Mouse (Mus musculus): ENCODE results near the gene Ehhadh. TPM values are rescaled to one million over a fixed set of nuclear protein-coding genes. Genes with fewer than 3 reads are reported as not detected.

Gene Ehhadh
- total and polyA plus RNA-seq, 3 experiments, result 0.93 to 2.9 (median 1.1) TPM

GRCm38 (mm10) chr16:21727421-21727820, 60.2 kb downstream of the Ehhadh start:
- dilution Hi-C loops (cut with MboI; ENCODE audit: extremely low pct_ligation_motif_present, extremely low pct_unique_long_range_greater_than_20kb, low sequenced_read_pairs), result no loop called here
- Histone ChIP-seq H3K4me3 (replicated peaks in 1 of 3; ENCODE audit: low read depth in 2 of 3, low read length in 2 of 3, poor library complexity in 1 of 3) (no peak overlapping the region), H3K9me3 (replicated peaks; ENCODE audit: low read length) (peaks cover 3% of the 10 kb centered on the region), H3K4me1 (ENCODE audit: control insufficient read depth in 1 of 2, insufficient read depth in 2 of 2) (peaks cover 3 to 13% of the 10 kb centered on the region in 2 experiments; a peak in 2 of 4 replicates), H3K27ac (ENCODE audit: insufficient read depth, low read depth) (no peak overlapping the region), H3K79me2 (replicated peaks; ENCODE audit: control insufficient read depth, extremely low read depth, insufficient read depth, poor library complexity, severe bottlenecking) (no peaks in the 10 kb centered on the region), H3K4me2 (ENCODE audit: insufficient read depth, low read depth, poor library complexity, severe bottlenecking) (no peak overlapping the region), H3K36me3 (replicated peaks in 1 of 2; ENCODE audit: control insufficient read depth in 1 of 2, insufficient read depth in 1 of 2, low read length in 1 of 2) (no peaks in the 10 kb centered on the region), H3K9ac (ENCODE audit: insufficient read depth, low read depth) (no peak overlapping the region), H3K27me3 (replicated peaks) (no peaks in the 10 kb centered on the region)
- in situ Hi-C loops (cut with MboI; ENCODE audit: low pct_ligation_motif_present, low pct_unique_long_range_greater_than_20kb, low sequenced_read_pairs), result no loop called here
- DNase-seq (ENCODE audit: extremely low read depth), result no peak
- TF ChIP-seq HCFC1 (IDR thresholded peaks at IDR 0.05; ENCODE audit: low read depth, low read length) (no peak), MXI1 (IDR thresholded peaks at IDR 0.05; ENCODE audit: low read depth, low read length) (no peak), USF1 (IDR thresholded peaks at IDR 0.05; ENCODE audit: low read depth, low read length) (no peak), SMC3 (IDR thresholded peaks at IDR 0.05; ENCODE audit: low read depth, low read length) (no peak)

- no peak for DNase-seq (ENCODE audit: extremely low read depth)
- Histone ChIP-seq H3K4me1 (ENCODE audit: control insufficient read depth in 1 of 2, insufficient read depth in 2 of 2) (peaks cover 6 to 35% of the 10 kb centered on the region in 2 experiments; a peak in 3 of 4 replicates), H3K4me2 (ENCODE audit: insufficient read depth, low read depth, poor library complexity, severe bottlenecking) (no peak overlapping the region), H3K36me3 (replicated peaks in 1 of 2; ENCODE audit: control insufficient read depth in 1 of 2, insufficient read depth in 1 of 2, low read length in 1 of 2) (no peaks in the 10 kb centered on the region), H3K27me3 (replicated peaks) (no peaks in the 10 kb centered on the region), H3K79me2 (replicated peaks; ENCODE audit: control insufficient read depth, extremely low read depth, insufficient read depth, poor library complexity, severe bottlenecking) (no peaks in the 10 kb centered on the region), H3K9ac (ENCODE audit: insufficient read depth, low read depth) (no peak overlapping the region), H3K4me3 (replicated peaks in 1 of 3; ENCODE audit: low read depth in 2 of 3, low read length in 2 of 3, poor library complexity in 1 of 3) (no peak overlapping the region), H3K27ac (ENCODE audit: insufficient read depth, low read depth) (no peak overlapping the region), H3K9me3 (replicated peaks; ENCODE audit: low read length) (peaks cover 3% of the 10 kb centered on the region)
- TF ChIP-seq JUN (IDR thresholded peaks at IDR 0.05; ENCODE audit: insufficient read depth, low read depth, low read length) (no peak), POLR2A (IDR thresholded peaks at IDR 0.05; ENCODE audit: low read depth, low read length) (no peak), SMC3 (IDR thresholded peaks at IDR 0.05; ENCODE audit: low read depth, low read length) (no peak), JUND (conservative IDR thresholded peaks at IDR 0.05; ENCODE audit: low read depth, low read length) (no peak), ELF1 (IDR thresholded peaks at IDR 0.05; ENCODE audit: low read depth, low read length) (no peak), MYC (IDR thresholded peaks at IDR 0.05; ENCODE audit: low read depth, low read length) (no peak), HCFC1 (IDR thresholded peaks at IDR 0.05; ENCODE audit: low read depth, low read length) (no peak), CTCF (conservative IDR thresholded peaks at IDR 0.05 in 1 of 2, IDR thresholded peaks at IDR 0.05 in 1 of 2; ENCODE audit: low read depth in 2 of 2, low read length in 2 of 2) (no peak), MXI1 (IDR thresholded peaks at IDR 0.05; ENCODE audit: low read depth, low read length) (no peak), E2F4 (IDR thresholded peaks at IDR 0.05; ENCODE audit: insufficient replicate concordance, low read depth, low read length) (no peak), EP300 (IDR thresholded peaks at IDR 0.05; ENCODE audit: low read length) (no peak), USF2 (conservative IDR thresholded peaks at IDR 0.05; ENCODE audit: low read depth, low read length) (no peak), ZNF384 (IDR thresholded peaks at IDR 0.05; ENCODE audit: low read depth, low read length) (no peak), TBP (conservative IDR thresholded peaks at IDR 0.05; ENCODE audit: low read depth, low read length) (no peak), MAX (IDR thresholded peaks at IDR 0.05; ENCODE audit: low read length) (no peak), SIN3A (IDR thresholded peaks at IDR 0.05; ENCODE audit: low read length) (no peak), CHD2 (IDR thresholded peaks at IDR 0.05; ENCODE audit: low read length) (no peak), CHD1 (IDR thresholded peaks at IDR 0.05; ENCODE audit: low read depth, low read length) (no peak), MAFK (IDR thresholded peaks at IDR 0.05; ENCODE audit: insufficient replicate concordance, low read length) (no peak)
- in situ Hi-C loops (cut with MboI; ENCODE audit: low pct_ligation_motif_present, low pct_unique_long_range_greater_than_20kb, low sequenced_read_pairs), result no loop called here
- dilution Hi-C loops (cut with MboI; ENCODE audit: extremely low pct_ligation_motif_present, extremely low pct_unique_long_range_greater_than_20kb, low sequenced_read_pairs), result no loop called here
Measured at GRCm38 (mm10) chr16:21724261-21724660, 63.3 kb downstream of the Ehhadh start.
